Mouse (Mus musculus) CH12.LX (cell line): ENCODE results near the gene Traf5. TPM values are rescaled to one million over a fixed set of nuclear protein-coding genes. Genes with fewer than 3 reads are reported as not detected.

Experiments
- DNase-seq: peaks from one replicate; pipeline ENCODE4 v3.0.0-alpha.2; 2013; ENCODE audit errors: extremely low read depth
- H3K27ac ChIP-seq: 2 replicates; pipeline ENCODE4 v1.5.1; 2012; ENCODE audit warnings: low read depth, mild to moderate bottlenecking, control low read depth, moderate library complexity; ENCODE audit not compliant: insufficient read depth
- H3K27me3 ChIP-seq: replicated peaks from 2 replicates; pipeline ENCODE3; 2012; ENCODE audit warnings: inconsistent platforms
- H3K36me3 ChIP-seq, 2 experiments: replicated peaks in 1 of 2; 2 replicates each; pipeline versions ENCODE3 to v1.6.1; 2012; ENCODE audit warnings: inconsistent platforms in 1 of 2, low read length in 1 of 2, mild to moderate bottlenecking in 1 of 2, mixed read lengths in 1 of 2, moderate library complexity in 1 of 2; ENCODE audit not compliant: control insufficient read depth in 1 of 2, insufficient read depth in 1 of 2
- H3K4me1 ChIP-seq, 2 experiments: 2 replicates each; pipeline ENCODE4 v1.6.1; 2012; ENCODE audit warnings: inconsistent platforms in 1 of 2, moderate library complexity in 1 of 2; ENCODE audit not compliant: insufficient read depth in 2 of 2, control insufficient read depth in 1 of 2
- H3K4me2 ChIP-seq: 2 replicates; pipeline ENCODE4 v1.6.1; 2012; ENCODE audit warnings: low read depth, mild to moderate bottlenecking, control low read depth; ENCODE audit not compliant: poor library complexity, insufficient read depth, severe bottlenecking
- H3K4me3 ChIP-seq, 3 experiments: fragments of 150-350 bp in 1 of 3; sonication (generic) in 1 of 3; replicated peaks in 1 of 3; 2 replicates each; pipeline versions ENCODE3 to v1.5.1; 2011 to 2012; ENCODE audit warnings: low read depth in 2 of 3, low read length in 2 of 3, mild to moderate bottlenecking in 2 of 3, moderate library complexity in 2 of 3, control low read depth in 1 of 3, improper control_type of control experiment in 1 of 3, inconsistent platforms in 1 of 3, mixed read lengths in 1 of 3; ENCODE audit not compliant: poor library complexity in 1 of 3
- H3K79me2 ChIP-seq: replicated peaks from 2 replicates; pipeline ENCODE4 v1.6.1; 2012; ENCODE audit warnings: mild to moderate bottlenecking, moderate library complexity; ENCODE audit not compliant: control insufficient read depth, poor library complexity, insufficient read depth, severe bottlenecking; ENCODE audit errors: extremely low read depth
- H3K9ac ChIP-seq: 2 replicates; pipeline ENCODE4 v1.6.1; 2012; ENCODE audit warnings: low read depth, mild to moderate bottlenecking, control low read depth, moderate library complexity; ENCODE audit not compliant: insufficient read depth
- H3K9me3 ChIP-seq: replicated peaks from 2 replicates; pipeline ENCODE3; 2012; ENCODE audit warnings: low read length, inconsistent platforms, mixed read lengths
- BHLHE40 ChIP-seq: IDR thresholded peaks from 2 replicates; pipeline ENCODE4 v1.6.1; 2011; ENCODE audit warnings: mild to moderate bottlenecking, low read depth, low read length, improper control_type of control experiment
- CHD2 ChIP-seq: IDR thresholded peaks from 2 replicates; pipeline ENCODE4 v1.6.1; 2011; ENCODE audit warnings: low read length, improper control_type of control experiment
- CTCF ChIP-seq, 2 experiments: IDR thresholded peaks in 1 of 2; conservative IDR thresholded peaks in 1 of 2; 2 replicates each; pipeline ENCODE4 v1.5.1; 2011 to 2012; ENCODE audit warnings: low read depth in 2 of 2, low read length in 2 of 2, improper control_type of control experiment in 1 of 2, inconsistent platforms in 1 of 2, mild to moderate bottlenecking in 1 of 2, moderate library complexity in 1 of 2
- ELF1 ChIP-seq: IDR thresholded peaks from 2 replicates; pipeline ENCODE4 v1.6.1; 2014; ENCODE audit warnings: low read depth, mild to moderate bottlenecking, inconsistent platforms, low read length, improper control_type of control experiment
- EP300 ChIP-seq: IDR thresholded peaks from 2 replicates; pipeline ENCODE4 v1.6.1; 2011; ENCODE audit warnings: low read length, improper control_type of control experiment
- ETS1 ChIP-seq: conservative IDR thresholded peaks from 2 replicates; pipeline ENCODE4 v1.6.1; 2012; ENCODE audit warnings: low read depth, mild to moderate bottlenecking, inconsistent platforms, low read length, improper control_type of control experiment, moderate library complexity
- HCFC1 ChIP-seq: IDR thresholded peaks from 2 replicates; pipeline ENCODE4 v1.6.1; 2012; ENCODE audit warnings: low read depth, mild to moderate bottlenecking, inconsistent platforms, low read length, improper control_type of control experiment
- IRF4 ChIP-seq: IDR thresholded peaks from 2 replicates; pipeline ENCODE4 v1.6.1; 2014; ENCODE audit warnings: low read depth, mild to moderate bottlenecking, inconsistent platforms, low read length, improper control_type of control experiment
- JUN ChIP-seq: IDR thresholded peaks from 2 replicates; pipeline ENCODE4 v1.6.1; 2011; ENCODE audit warnings: low read depth, mild to moderate bottlenecking, low read length, improper control_type of control experiment, moderate library complexity; ENCODE audit not compliant: insufficient read depth
- MAFK ChIP-seq: IDR thresholded peaks from 2 replicates; pipeline ENCODE4 v1.6.1; 2011; ENCODE audit warnings: low read length, improper control_type of control experiment; ENCODE audit not compliant: insufficient replicate concordance
- MAX ChIP-seq: IDR thresholded peaks from 2 replicates; pipeline ENCODE4 v1.6.1; 2011; ENCODE audit warnings: low read length, improper control_type of control experiment
- MAZ ChIP-seq: IDR thresholded peaks from 2 replicates; pipeline ENCODE4 v1.6.1; 2012; ENCODE audit warnings: low read depth, mild to moderate bottlenecking, inconsistent platforms, low read length, improper control_type of control experiment, moderate library complexity
- MEF2A ChIP-seq: IDR thresholded peaks from 2 replicates; pipeline ENCODE4 v1.6.1; 2014; ENCODE audit warnings: low read depth, mild to moderate bottlenecking, inconsistent platforms, low read length, improper control_type of control experiment, borderline replicate concordance
- MXI1 ChIP-seq: IDR thresholded peaks from 2 replicates; pipeline ENCODE4 v1.6.1; 2011; ENCODE audit warnings: mild to moderate bottlenecking, low read depth, low read length, improper control_type of control experiment
- MYC ChIP-seq: IDR thresholded peaks from 2 replicates; pipeline ENCODE4 v1.6.1; 2011; ENCODE audit warnings: low read depth, mild to moderate bottlenecking, improper control_type of control experiment, low read length
- POLR2A ChIP-seq: IDR thresholded peaks from 2 replicates; pipeline ENCODE4 v1.6.1; 2011; ENCODE audit warnings: low read depth, mild to moderate bottlenecking, improper control_type of control experiment, low read length
- POLR2AphosphoS2 ChIP-seq: IDR thresholded peaks from 2 replicates; pipeline ENCODE4 v1.6.1; 2011; ENCODE audit warnings: low read depth, low read length, improper control_type of control experiment
- RAD21 ChIP-seq: IDR thresholded peaks from 2 replicates; pipeline ENCODE4 v1.6.1; 2011; ENCODE audit warnings: low read depth, mild to moderate bottlenecking, low read length, improper control_type of control experiment, moderate library complexity
- RCOR1 ChIP-seq: conservative IDR thresholded peaks from 2 replicates; pipeline ENCODE4 v1.6.1; 2012; ENCODE audit warnings: low read depth, mild to moderate bottlenecking, inconsistent platforms, low read length, improper control_type of control experiment
- SIN3A ChIP-seq: IDR thresholded peaks from 2 replicates; pipeline ENCODE4 v1.6.1; 2012; ENCODE audit warnings: low read length, improper control_type of control experiment, inconsistent platforms
- TBP ChIP-seq: conservative IDR thresholded peaks from 2 replicates; pipeline ENCODE4 v1.6.1; 2011; ENCODE audit warnings: low read depth, low read length, improper control_type of control experiment
- TCF12 ChIP-seq: IDR thresholded peaks from 2 replicates; pipeline ENCODE4 v1.6.1; 2014; ENCODE audit warnings: low read depth, mild to moderate bottlenecking, inconsistent platforms, low read length, improper control_type of control experiment
- USF2 ChIP-seq: conservative IDR thresholded peaks from 2 replicates; pipeline ENCODE4 v1.6.1; 2011; ENCODE audit warnings: low read depth, low read length, improper control_type of control experiment
- ZKSCAN1 ChIP-seq: IDR thresholded peaks from 2 replicates; pipeline ENCODE4 v1.6.1; 2012; ENCODE audit warnings: low read depth, inconsistent platforms, low read length, improper control_type of control experiment, borderline replicate concordance
- dilution Hi-C: fragments of 300-500 bp; cut with MboI; formaldehyde crosslinking; loops from 2 replicates; pipeline ENCODE4 v1.14.3; 2020; ENCODE audit warnings: low sequenced_read_pairs; ENCODE audit not compliant: extremely low pct_unique_long_range_greater_than_20kb, extremely low pct_ligation_motif_present
- in situ Hi-C: fragments of 300-500 bp; cut with MboI; formaldehyde crosslinking; loops from 3 replicates; pipeline ENCODE4 v1.14.3; 2019; ENCODE audit warnings: low sequenced_read_pairs, low pct_ligation_motif_present, low pct_unique_long_range_greater_than_20kb, mixed read lengths
- polyA plus RNA-seq: library from polyadenylated mRNA; unstranded; fragments of >175 nt; gene quantifications from 2 replicates; pipeline ENCODE4 v1.2.1, GENCODE M21; 2012; ENCODE audit warnings: low read depth; ENCODE audit not compliant: insufficient read length
- total RNA-seq, 2 experiments: library from RNA; depleted of rRNA; stranded (reverse); fragments of 300-350 nt in 1 of 2; fragments of >200 nt in 1 of 2; gene quantifications; 2 replicates each; pipeline ENCODE4 v1.2.3; 2012 to 2014

The Traf5 gene
- total and polyA plus RNA-seq, 3 experiments, result 21.3 to 38.7 (median 32.3) TPM

GRCm38 (mm10) chr1:192089208-192090166 lies 2.9 kb downstream of the Traf5 start:
- H3K4me2 ChIP-seq, result peak overlapping the region; percentile 99
- H3K4me3 ChIP-seq, result peak overlapping the region; percentile 4 to 78 (median 77)
- in situ Hi-C loops, result no loop called here
- no peaks in the 10 kb centered on the region for H3K27me3 ChIP-seq
- 0 out of 2 replicates have a peak overlapping the region, but pooled peaks have one; percentile 15 for H3K9ac ChIP-seq
- DNase-seq, result peak; percentile 84
- peaks cover 37 to 60% of the 10 kb centered on the region in 2 experiments for H3K4me1 ChIP-seq
- peak overlapping the region; percentile 34; the same call in 1 of the 2 replicates for H3K27ac ChIP-seq
- H3K79me2 ChIP-seq, result peaks cover 10% of the 10 kb centered on the region
- H3K9me3 ChIP-seq, result no peaks in the 10 kb centered on the region
- peaks cover 0 to 24% of the 10 kb centered on the region in 2 experiments for H3K36me3 ChIP-seq
- TF ChIP-seq ZKSCAN1 (peak; percentile 91), CHD2 (0 out of 2 replicates have a peak, but pooled peaks have one; percentile 28), BHLHE40 (peak; percentile 100), RAD21 (no peak), SIN3A (peak; percentile 85), HCFC1 (no peak), CTCF (conservative IDR thresholded peaks at IDR 0.05 in 1 of 2, IDR thresholded peaks at IDR 0.05 in 1 of 2; ENCODE audit: low read depth in 2 of 2, low read length in 2 of 2) (no peak), MAFK (0 out of 2 replicates have a peak, but pooled peaks have one; percentile 31), POLR2AphosphoS2 (no peak), RCOR1 (peak; percentile 78; the same call in 1 of the 2 replicates), ELF1 (peak; percentile 59), MYC (peak; percentile 96), MEF2A (peak; percentile 65; the same call in 1 of the 2 replicates), TCF12 (peak; percentile 98), JUN (0 out of 2 replicates have a peak, but pooled peaks have one; percentile 13), ETS1 (peak; percentile 99), MAZ (no peak), MXI1 (peak; percentile 94), IRF4 (peak; percentile 85), TBP (no peak), MAX (peak; percentile 95), EP300 (peak; percentile 87), POLR2A (no peak), USF2 (peak; percentile 22; the same call in 1 of the 2 replicates)
- TF ChIP-seq, all 38 proteins: peak for 17
- dilution Hi-C loops, result no loop called here
